ENCODE assay signal across 30 mouse cellular contexts in genomic region chr7:118908961-118909515, GRCm38 (mm10). TPM values are rescaled to one million over a fixed set of nuclear protein-coding genes. Genes with fewer than 3 reads are reported as not detected.
DNase-seq lines count a peak whose midpoint lies in the region; ATAC-seq and TF ChIP-seq lines count a peak whose summit lies in the region.
"Had no signal": no experiment of that assay in that cellular context is flagged by ENCODE, and none has a peak within 500 bp of the region (broad histone marks: within the 10 kb centered on the region; RNA-seq: fewer than 3 reads in every experiment).

No protein-coding gene starts in this region.

- H3K4me2 ChIP-seq in heart, postnatal 0 days (ENCODE audit: low read depth, low read length) = no peak overlapping the region
- no peak overlapping the region for H3K4me2 ChIP-seq in heart, embryonic 11.5 days
- no peak overlapping the region for H3K4me2 ChIP-seq in stomach, embryonic 16.5 days (ENCODE audit: low read depth, low read length)
- no peak overlapping the region for H3K4me2 ChIP-seq in forebrain, embryonic 12.5 days
- H3K4me2 ChIP-seq: embryonic facial prominence, embryonic 13.5 days; forebrain, embryonic 13.5 days; heart, embryonic 13.5 days; intestine, embryonic 15.5 days; midbrain, embryonic 11.5 days had no signal

- no peaks in the 10 kb centered on the region for H3K79me3 ChIP-seq in C2C12 (ENCODE audit: low read depth)

- no peaks in the 10 kb centered on the region for H3K36me3 ChIP-seq in heart, postnatal 0 days (replicated peaks; ENCODE audit: control insufficient read depth, insufficient read depth, low read length)
- no peaks in the 10 kb centered on the region for H3K36me3 ChIP-seq in heart, embryonic 11.5 days (ENCODE audit: control insufficient read depth, insufficient read depth, low read length)
- H3K36me3 ChIP-seq in C2C12 (ENCODE audit: control insufficient read depth, insufficient read depth) = no peaks in the 10 kb centered on the region
- H3K36me3 ChIP-seq in stomach, embryonic 16.5 days (ENCODE audit: control insufficient read depth, insufficient read depth, low read length) = no peaks in the 10 kb centered on the region
- H3K36me3 ChIP-seq in forebrain, embryonic 12.5 days (replicated peaks) = no peaks in the 10 kb centered on the region
- H3K36me3 ChIP-seq: embryonic facial prominence, embryonic 13.5 days; G1E; heart, embryonic 13.5 days; intestine, embryonic 15.5 days had no signal

- no peaks in the 10 kb centered on the region for H3K27me3 ChIP-seq in heart, postnatal 0 days (ENCODE audit: control insufficient read depth, insufficient read depth, low read length)
- no peaks in the 10 kb centered on the region for H3K27me3 ChIP-seq in heart, embryonic 11.5 days (ENCODE audit: control insufficient read depth, insufficient read depth, low read length)
- no peaks in the 10 kb centered on the region for H3K27me3 ChIP-seq in C2C12 (ENCODE audit: control insufficient read depth, insufficient read depth, insufficient read length)
- no peaks in the 10 kb centered on the region for H3K27me3 ChIP-seq in stomach, embryonic 16.5 days (ENCODE audit: control insufficient read depth, insufficient read depth, low read length)
- 0 out of 2 replicates have a peak, but pooled peaks cover 2% of the 10 kb centered on the region for H3K27me3 ChIP-seq in forebrain, embryonic 12.5 days
- H3K27me3 ChIP-seq: embryonic facial prominence, embryonic 13.5 days; forebrain, embryonic 13.5 days; intestine, embryonic 15.5 days had no signal

- no peak for TF ChIP-seq CTCF in heart, postnatal 0 days (IDR thresholded peaks at IDR 0.05; ENCODE audit: low read depth)
- TF ChIP-seq CTCF in C2C12 (IDR thresholded peaks at IDR 0.05; ENCODE audit: control insufficient read depth, insufficient read depth, insufficient read length) = no peak

- ATAC-seq in heart, postnatal 0 days (ENCODE audit: insufficient read depth, low read depth) = 0 out of 2 replicates have a peak, but pooled peaks have one; percentile 41
- ATAC-seq in heart, embryonic 11.5 days (replicated peaks; ENCODE audit: insufficient number of reproducible peaks, low FRiP score, low TSS enrichment) = no peak
- ATAC-seq in stomach, embryonic 16.5 days (ENCODE audit: insufficient read depth, low FRiP score) = 0 out of 2 replicates have a peak, but pooled peaks have one; percentile 7
- ATAC-seq in forebrain, embryonic 12.5 days (ENCODE audit: low FRiP score) = no peak
- ATAC-seq: forebrain, embryonic 13.5 days; hindbrain, postnatal 0 days; intestine, embryonic 15.5 days; midbrain, embryonic 16.5 days had no signal

- no peak overlapping the region for H3K4me3 ChIP-seq in heart, postnatal 0 days (ENCODE audit: low read depth, low read length)
- H3K4me3 ChIP-seq in heart, embryonic 11.5 days (ENCODE audit: low read depth, low read length) = no peak overlapping the region
- H3K4me3 ChIP-seq in C2C12 (ENCODE audit: insufficient read depth, poor library complexity, severe bottlenecking) = no peak overlapping the region
- no peak overlapping the region for H3K4me3 ChIP-seq in stomach, embryonic 16.5 days (replicated peaks; ENCODE audit: low read length)
- H3K4me3 ChIP-seq in forebrain, embryonic 12.5 days (replicated peaks) = no peak overlapping the region
- H3K4me3 ChIP-seq: embryonic facial prominence, embryonic 13.5 days; erythroblast, embryonic 14.5 days; forebrain, embryonic 13.5 days; heart, embryonic 13.5 days; intestine, embryonic 15.5 days had no signal

- no peaks in the 10 kb centered on the region for H3K4me1 ChIP-seq in heart, postnatal 0 days (ENCODE audit: control insufficient read depth, insufficient read depth)
- H3K4me1 ChIP-seq in heart, embryonic 11.5 days (ENCODE audit: control insufficient read depth, insufficient read depth, low read length) = no peaks in the 10 kb centered on the region; the same call in 1 of the 2 replicates
- no peaks in the 10 kb centered on the region for H3K4me1 ChIP-seq in stomach, embryonic 16.5 days (ENCODE audit: control insufficient read depth, insufficient read depth, low read length)
- H3K4me1 ChIP-seq in forebrain, embryonic 12.5 days = peaks cover 13% of the 10 kb centered on the region
- H3K4me1 ChIP-seq: intestine, embryonic 15.5 days had no signal

- no peak overlapping the region for H3K9ac ChIP-seq in heart, postnatal 0 days (replicated peaks; ENCODE audit: low read depth, low read length)
- no peak overlapping the region for H3K9ac ChIP-seq in heart, embryonic 11.5 days (ENCODE audit: low read depth, low read length)
- H3K9ac ChIP-seq in stomach, embryonic 16.5 days (ENCODE audit: low read length) = no peak overlapping the region
- H3K9ac ChIP-seq in forebrain, embryonic 12.5 days = no peak overlapping the region
- H3K9ac ChIP-seq: embryonic facial prominence, embryonic 13.5 days; forebrain, embryonic 13.5 days; heart, embryonic 13.5 days; intestine, embryonic 15.5 days; liver, embryonic 14.5 days had no signal

- no peak for TF ChIP-seq EP300 in heart, postnatal 0 days (IDR thresholded peaks at IDR 0.05; ENCODE audit: low read depth)

- H3K27ac ChIP-seq in heart, postnatal 0 days (ENCODE audit: low read depth) = no peak overlapping the region
- no peak overlapping the region for H3K27ac ChIP-seq in heart, embryonic 11.5 days (ENCODE audit: low read depth, low read length)
- no peak overlapping the region for H3K27ac ChIP-seq in stomach, embryonic 16.5 days (ENCODE audit: low read length)
- no peak overlapping the region for H3K27ac ChIP-seq in forebrain, embryonic 12.5 days
- H3K27ac ChIP-seq: embryonic facial prominence, embryonic 13.5 days; forebrain, embryonic 13.5 days; heart, embryonic 13.5 days; hindbrain, postnatal 0 days; intestine, embryonic 15.5 days; liver, embryonic 14.5 days had no signal

- no peak overlapping the region for H3ac ChIP-seq in C2C12 (ENCODE audit: control insufficient read depth, insufficient read length, low read depth)

- WGBS in heart, postnatal 0 days = 62% methylated on average over 8 of the region's 8 CpGs
- WGBS in heart, embryonic 11.5 days (ENCODE audit: insufficient replicate concordance) = 67% methylated on average over 8 of the region's 8 CpGs
- 64% methylated on average over 8 of the region's 8 CpGs for WGBS in stomach, embryonic 16.5 days
- WGBS in forebrain, embryonic 12.5 days = 66% methylated on average over 8 of the region's 8 CpGs

- intact Hi-C loops in gastrocnemius, postnatal 36 days (cut with DNase I) = no loop called here

- no peaks in the 10 kb centered on the region for H3K79me2 ChIP-seq in C2C12 (ENCODE audit: control insufficient read depth, insufficient read depth)

- no peaks in the 10 kb centered on the region; the same call in 1 of the 2 replicates for H3K9me3 ChIP-seq in heart, postnatal 0 days (replicated peaks; ENCODE audit: control insufficient read depth, low read length)
- no peaks in the 10 kb centered on the region for H3K9me3 ChIP-seq in heart, embryonic 11.5 days (replicated peaks; ENCODE audit: control insufficient read depth, low read length)
- H3K9me3 ChIP-seq in stomach, embryonic 16.5 days (replicated peaks; ENCODE audit: control insufficient read depth, low read length) = no peaks in the 10 kb centered on the region
- no peaks in the 10 kb centered on the region for H3K9me3 ChIP-seq in forebrain, embryonic 12.5 days
- H3K9me3 ChIP-seq: embryonic facial prominence, embryonic 13.5 days; forebrain, embryonic 13.5 days; G1E; heart, embryonic 13.5 days; intestine, embryonic 15.5 days had no signal

- no peak for DNase-seq in heart, postnatal 0 days (ENCODE audit: low spot score)
- peak; percentile 83 for DNase-seq in brain, adult 2 months (ENCODE audit: low read depth, low spot score)
- no peak for DNase-seq in gastrocnemius, postnatal 36 days
- DNase-seq in neural tube, embryonic 10.5 days (ENCODE audit: extremely low spot score, low spot score) = no peak
- DNase-seq: cerebellum, adult 11-12 months; cerebellum, adult 9-11 months; gastrocnemius, postnatal 14 days; heart, adult 18-20 months; heart, postnatal 14 days; kidney, adult 8-10 months; kidney, postnatal 10 days; liver; lung, adult 2 months; lung, postnatal 14 days; retina, postnatal 1 day; right cerebral cortex, postnatal 25 days had no signal

TF ChIP-seq in C2C12, 6 proteins besides CTCF, POLR2A, EP300 and RAD21:
- TF ChIP-seq FOSL1 (IDR thresholded peaks at IDR 0.05; ENCODE audit: insufficient read depth, low read length, poor library complexity, severe bottlenecking) (no peak), USF1 (IDR thresholded peaks at IDR 0.05; ENCODE audit: low read depth) (peak; percentile 78)

RNA-seq across cellular contexts. Expression of gene Knop1, which starts 53.0 kb away (rescaled TPM):
- 11.9 and 20.0 TPM in 2 replicates for total RNA-seq in heart, postnatal 0 days (2014; rRNA removed; ENCODE audit: low replicate concordance)
- polyA plus RNA-seq in heart, postnatal 0 days (2015; fragmentation: Nextera tagmentation; extraction: Ambion mirVana) = 39.4 and 40.3 TPM in 2 replicates
- polyA plus RNA-seq in heart, embryonic 11.5 days (2014; fragmentation: Nextera tagmentation; extraction: Ambion mirVana) = 65.1 and 78.1 TPM in 2 replicates
- 24.1 TPM for polyA plus RNA-seq in C2C12 (2012; fragmentation: generic; extraction: Trizol)
- polyA plus RNA-seq in stomach, embryonic 16.5 days (2015; fragmentation: Nextera tagmentation; extraction: Ambion mirVana) = 72.9 and 74.9 TPM in 2 replicates
- total RNA-seq in gastrocnemius, postnatal 36 days (2021) = 10 to 100 TPM; 22.2 to 27.1 TPM
- polyA plus RNA-seq in forebrain, embryonic 12.5 days (2016; fragmentation: Nextera tagmentation; extraction: Ambion mirVana) = 127 and 130 TPM in 2 replicates

RNA-seq across cellular contexts. Expression of gene Iqck, which starts 53.5 kb away (rescaled TPM):
- 0.66 TPM in 1 of 2 replicates, not detected in the other for total RNA-seq in heart, postnatal 0 days (2014; rRNA removed; ENCODE audit: low replicate concordance)
- 0.67 and 0.84 TPM in 2 replicates for polyA plus RNA-seq in heart, postnatal 0 days (2015; fragmentation: Nextera tagmentation; extraction: Ambion mirVana)
- 1.00 and 1.2 TPM in 2 replicates for polyA plus RNA-seq in heart, embryonic 11.5 days (2014; fragmentation: Nextera tagmentation; extraction: Ambion mirVana)
- polyA plus RNA-seq in C2C12 (2012; fragmentation: generic; extraction: Trizol) = 0.53 TPM
- 1.4 and 2.0 TPM in 2 replicates for polyA plus RNA-seq in stomach, embryonic 16.5 days (2015; fragmentation: Nextera tagmentation; extraction: Ambion mirVana)
- total RNA-seq in gastrocnemius, postnatal 36 days (2021) = under 1 TPM in 1 of 2 experiments, not detected in 1; 0.52 TPM
- 3.9 and 4.4 TPM in 2 replicates for polyA plus RNA-seq in forebrain, embryonic 12.5 days (2016; fragmentation: Nextera tagmentation; extraction: Ambion mirVana)

Comparison
In these comparisons a context has a peak if more than half of its experiments do, and no peak if none do; other contexts are left out.
1. ATAC-seq: peak in heart, postnatal 0 days (single experiment) and stomach, embryonic 16.5 days (single experiment); none in heart, embryonic 11.5 days (single experiment) and forebrain, embryonic 12.5 days (single experiment).